ENCODE assay signal across 8 mouse cellular contexts in genomic region chr6:48121092-48121491, GRCm38 (mm10). TPM values are rescaled to one million over a fixed set of nuclear protein-coding genes. Genes with fewer than 3 reads are reported as not detected.
DNase-seq lines count a peak whose midpoint lies in the region; ATAC-seq and TF ChIP-seq lines count a peak whose summit lies in the region.
"Not testable (repeated sequence)": the region's sequence is repeated elsewhere in the genome, so short reads cannot be mapped to it uniquely, and the experiment has no call there.

No protein-coding gene starts in this region.

- H3K27ac ChIP-seq in MEL (ENCODE audit: control insufficient read depth, low read depth, low read length); heart, embryonic 16.5 days (ENCODE audit: low read length); kidney, embryonic 15.5 days; liver, embryonic 15.5 days (replicated peaks): not testable (repeated sequence)

- WGBS in heart, embryonic 16.5 days = 74% methylated on average over 4 of the region's 4 CpGs
- 77% methylated on average over 4 of the region's 4 CpGs for WGBS in kidney, embryonic 15.5 days
- WGBS in liver, embryonic 15.5 days (ENCODE audit: insufficient replicate concordance) = 70% methylated on average over 4 of the region's 4 CpGs

- not testable (repeated sequence) for TF ChIP-seq RAD21 in MEL (IDR thresholded peaks at IDR 0.05; ENCODE audit: low read depth, low read length)

- H3K4me2 ChIP-seq in heart, embryonic 16.5 days (ENCODE audit: low read depth, low read length); kidney, embryonic 15.5 days; liver, embryonic 15.5 days: not testable (repeated sequence)

- TF ChIP-seq EP300 in MEL (IDR thresholded peaks at IDR 0.05; ENCODE audit: low read depth in 1 of 2, low read length in 2 of 2) = not testable (repeated sequence)

- H3K9ac ChIP-seq in MEL (ENCODE audit: control insufficient read depth, low read depth, low read length, poor library complexity, severe bottlenecking); heart, embryonic 16.5 days (ENCODE audit: low read length); kidney, embryonic 15.5 days; liver, embryonic 15.5 days: not testable (repeated sequence)

- TF ChIP-seq POLR2A in MEL (IDR thresholded peaks at IDR 0.05; ENCODE audit: control insufficient read depth in 1 of 2, insufficient read depth in 1 of 2, low read depth in 1 of 2, low read length in 2 of 2, poor library complexity in 1 of 2) = not testable (repeated sequence)

- peak; percentile 90 for DNase-seq in MEL (ENCODE audit: low read depth, low spot score)
- peak; percentile 37 for DNase-seq in c-Kit-positive CD71-negative TER-119-negative erythroid progenitor cells, embryonic 14.5 days (ENCODE audit: low read depth)
- peak; percentile 31 for DNase-seq in thymus, postnatal 0 days (ENCODE audit: low spot score)

- not testable (repeated sequence) for H3K79me2 ChIP-seq in MEL (ENCODE audit: control insufficient read depth, insufficient read depth, low read length, poor library complexity)

- TF ChIP-seq CTCF in MEL (IDR thresholded peaks at IDR 0.05 in 2 of 3, conservative IDR thresholded peaks at IDR 0.05 in 1 of 3; ENCODE audit: control insufficient read depth in 1 of 3, insufficient read depth in 1 of 3, low read depth in 2 of 3, low read length in 3 of 3, poor library complexity in 1 of 3, severe bottlenecking in 1 of 3) = not testable (repeated sequence)

- not testable (repeated sequence) for H3K9me3 ChIP-seq in MEL (replicated peaks; ENCODE audit: insufficient read depth, low read length); heart, embryonic 16.5 days (replicated peaks; ENCODE audit: control insufficient read depth, low read length); kidney, embryonic 15.5 days (replicated peaks); liver, embryonic 15.5 days (replicated peaks)

- H3K36me3 ChIP-seq in MEL (ENCODE audit: control insufficient read depth in 1 of 2, insufficient read depth in 2 of 2, low read length in 2 of 2); heart, embryonic 16.5 days (ENCODE audit: control insufficient read depth, insufficient read depth); kidney, embryonic 15.5 days; liver, embryonic 15.5 days (replicated peaks): not testable (repeated sequence)

- ATAC-seq in erythroid progenitor cell, adult 5-6 weeks (replicated peaks; ENCODE audit: low FRiP score, poor library complexity, severe bottlenecking) = peak; percentile 100
- 0 out of 2 replicates have a peak, but pooled peaks have one; percentile 55 for ATAC-seq in heart, embryonic 16.5 days (replicated peaks; ENCODE audit: extremely low read depth, insufficient read depth, low FRiP score)
- ATAC-seq in kidney, embryonic 15.5 days (replicated peaks; ENCODE audit: low FRiP score) = peak; percentile 82
- peak; percentile 40; the same call in 1 of the 2 replicates for ATAC-seq in liver, embryonic 15.5 days (ENCODE audit: insufficient read depth)
- peak; percentile 100 for ATAC-seq in monocyte, adult 5-6 weeks (replicated peaks; ENCODE audit: insufficient number of reproducible peaks, low FRiP score, low TSS enrichment, poor library complexity, severe bottlenecking)

- not testable (repeated sequence) for H3K27me3 ChIP-seq in MEL (ENCODE audit: control insufficient read depth in 1 of 2, insufficient read depth in 2 of 2, low read length in 2 of 2); heart, embryonic 16.5 days (ENCODE audit: control insufficient read depth, insufficient read depth, low read length); kidney, embryonic 15.5 days; liver, embryonic 15.5 days

- H3K4me3 ChIP-seq in MEL (ENCODE audit: control insufficient read depth in 1 of 2, insufficient read depth in 1 of 2, low read depth in 2 of 2, low read length in 2 of 2); heart, embryonic 16.5 days (ENCODE audit: low read length); kidney, embryonic 15.5 days (replicated peaks); liver, embryonic 15.5 days (replicated peaks): not testable (repeated sequence)

- not testable (repeated sequence) for H3K4me1 ChIP-seq in MEL (ENCODE audit: control insufficient read depth in 1 of 2, insufficient read depth in 2 of 2, low read length in 2 of 2); heart, embryonic 16.5 days (ENCODE audit: control insufficient read depth, insufficient read depth, low read length); kidney, embryonic 15.5 days; liver, embryonic 15.5 days (replicated peaks)

RNA-seq across cellular contexts. Expression of gene Zfp746, which starts 34.7 kb away (rescaled TPM):
- 13.5 and 17.8 TPM in 2 replicates for total RNA-seq in MEL (2012; rRNA removed)
- polyA plus RNA-seq in MEL (2012; ENCODE audit: insufficient read depth in 1 of 2, insufficient read length in 2 of 2, low read depth in 1 of 2, low replicate concordance in 2 of 2, missing spikeins in 1 of 2) = 10 to 100 TPM in 1 of 2 experiments, not detected in 1; 22.1 TPM
- 6.7 and 14.4 TPM in 2 replicates for total RNA-seq in erythroid progenitor cell, adult 5-6 weeks (2015; ENCODE audit: low replicate concordance)
- 4.4 and 9.1 TPM in 2 replicates for total RNA-seq in erythroid progenitor cell, adult 5-6 weeks (2017; ENCODE audit: low replicate concordance)
- polyA plus RNA-seq in heart, embryonic 16.5 days (2015; fragmentation: Nextera tagmentation; extraction: Ambion mirVana) = 7.5 and 9.2 TPM in 2 replicates
- 19.1 and 24.0 TPM in 2 replicates for polyA plus RNA-seq in kidney, embryonic 15.5 days (2015; fragmentation: Nextera tagmentation; extraction: Ambion mirVana)
- polyA plus RNA-seq in liver, embryonic 15.5 days (2015; fragmentation: Nextera tagmentation; extraction: Ambion mirVana) = 4.0 and 4.7 TPM in 2 replicates
- 28.5 to 37.9 TPM (median 35.7 TPM) in 3 replicates for total RNA-seq in monocyte, adult 5-6 weeks (2017)
- polyA plus RNA-seq in thymus, postnatal 0 days (2015; fragmentation: Nextera tagmentation; extraction: Ambion mirVana) = 17.3 and 21.3 TPM in 2 replicates

Comparison
In these comparisons a context has a peak if more than half of its experiments do, and no peak if none do; other contexts are left out.
1. DNase-seq: peak in every context shown above with its lines; median percentile 90 in MEL; 37 in c-Kit-positive CD71-negative TER-119-negative erythroid progenitor cells, embryonic 14.5 days; 31 in thymus, postnatal 0 days.
2. ATAC-seq: peak in every context shown above with its lines; median percentile 100 in erythroid progenitor cell, adult 5-6 weeks; 100 in monocyte, adult 5-6 weeks; 82 in kidney, embryonic 15.5 days; 55 in heart, embryonic 16.5 days; 40 in liver, embryonic 15.5 days.